In the genomic region with DNA sequence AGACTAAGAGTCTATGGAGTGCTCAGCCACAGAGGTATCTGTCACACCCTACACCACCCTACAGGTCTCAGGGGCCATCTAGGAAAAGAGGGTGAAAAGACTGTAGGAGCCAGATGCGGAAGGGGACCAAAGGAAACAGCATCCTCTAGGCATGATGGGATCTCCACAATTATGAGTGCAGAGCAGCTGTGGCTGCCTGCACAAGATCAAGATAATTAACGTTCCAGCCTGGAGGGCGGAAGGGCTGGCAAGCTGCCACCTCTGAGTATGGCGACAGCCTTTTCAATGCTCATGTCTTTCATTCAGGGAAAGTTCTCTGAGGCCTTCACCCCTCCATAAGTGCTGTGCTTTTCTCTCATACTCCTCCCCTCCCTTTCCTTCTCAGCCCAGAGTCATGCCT, we compare ENCODE assay signal across 19 mouse cellular contexts. TPM values are rescaled to one million over a fixed set of nuclear protein-coding genes. Genes with fewer than 3 reads are reported as not detected.
DNase-seq lines count a peak whose midpoint lies in the region; ATAC-seq and TF ChIP-seq lines count a peak whose summit lies in the region.
"Had no signal": no experiment of that assay in that cellular context is flagged by ENCODE, and none has a peak within 500 bp of the region (broad histone marks: within the 10 kb centered on the region; RNA-seq: fewer than 3 reads in every experiment).

No protein-coding gene starts in this region.

- no peak overlapping the region for H3K4me3 ChIP-seq in hindbrain, embryonic 11.5 days (ENCODE audit: low read depth, low read length)
- no peak overlapping the region for H3K4me3 ChIP-seq in hindbrain, embryonic 13.5 days
- no peak overlapping the region for H3K4me3 ChIP-seq in midbrain, postnatal 0 days (ENCODE audit: low read depth, low read length)
- H3K4me3 ChIP-seq in midbrain, embryonic 11.5 days (ENCODE audit: low read depth, low read length), result no peak overlapping the region
- H3K4me3 ChIP-seq in hindbrain, postnatal 0 days (ENCODE audit: low read length), result no peak overlapping the region
- H3K4me3 ChIP-seq: heart, embryonic 13.5 days; hindbrain, embryonic 15.5 days; kidney, embryonic 15.5 days; liver, embryonic 15.5 days had no signal

- H3K9ac ChIP-seq in hindbrain, embryonic 11.5 days (ENCODE audit: low read depth, low read length), result no peak overlapping the region
- no peak overlapping the region for H3K9ac ChIP-seq in hindbrain, embryonic 13.5 days
- H3K9ac ChIP-seq in midbrain, postnatal 0 days (replicated peaks; ENCODE audit: low read length, poor library complexity, severe bottlenecking), result no peak overlapping the region
- H3K9ac ChIP-seq in midbrain, embryonic 11.5 days (ENCODE audit: low read length), result no peak overlapping the region
- no peak overlapping the region for H3K9ac ChIP-seq in hindbrain, postnatal 0 days (replicated peaks; ENCODE audit: low read length)
- H3K9ac ChIP-seq: heart, embryonic 13.5 days; hindbrain, embryonic 15.5 days; kidney, embryonic 15.5 days; liver, embryonic 15.5 days had no signal

- no peak overlapping the region for H3K4me2 ChIP-seq in hindbrain, embryonic 11.5 days (replicated peaks; ENCODE audit: low read depth, low read length)
- H3K4me2 ChIP-seq in hindbrain, embryonic 13.5 days, result no peak overlapping the region
- H3K4me2 ChIP-seq in midbrain, postnatal 0 days (ENCODE audit: low read depth, low read length, poor library complexity, severe bottlenecking), result no peak overlapping the region
- no peak overlapping the region for H3K4me2 ChIP-seq in midbrain, embryonic 11.5 days
- H3K4me2 ChIP-seq in hindbrain, postnatal 0 days (ENCODE audit: low read depth, low read length), result no peak overlapping the region
- H3K4me2 ChIP-seq: heart, embryonic 13.5 days; hindbrain, embryonic 15.5 days; kidney, embryonic 15.5 days; liver, embryonic 15.5 days had no signal

- ATAC-seq in hindbrain, embryonic 11.5 days (ENCODE audit: low FRiP score), result no peak
- no peak for ATAC-seq in hindbrain, embryonic 13.5 days (ENCODE audit: low FRiP score)
- no peak for ATAC-seq in midbrain, postnatal 0 days (ENCODE audit: low FRiP score)
- ATAC-seq in midbrain, embryonic 11.5 days (ENCODE audit: low FRiP score), result no peak
- no peak for ATAC-seq in hindbrain, postnatal 0 days

- peak; percentile 18 for DNase-seq in hindbrain, embryonic 11.5 days (ENCODE audit: low spot score)
- DNase-seq in midbrain, postnatal 0 days (ENCODE audit: low spot score), result peak; percentile 34
- no peak for DNase-seq in midbrain, embryonic 11.5 days (ENCODE audit: low spot score, missing footprints)
- peak; percentile 35 for DNase-seq in brain, adult 2 months (ENCODE audit: low read depth, low spot score)
- DNase-seq in hindbrain, postnatal 0 days (ENCODE audit: low spot score), result peak; percentile 55
- no peak for DNase-seq in ovary, adult 18-20 months (ENCODE audit: low spot score)
- no peak for DNase-seq in lung, adult 18-20 months
- DNase-seq: cerebellum, adult 2 months; gastrocnemius, postnatal 25 days; left cerebral cortex, postnatal 4 days; right cerebral cortex, postnatal 25 days had no signal

- no peaks in the 10 kb centered on the region for H3K36me3 ChIP-seq in hindbrain, embryonic 11.5 days (ENCODE audit: control insufficient read depth, insufficient read depth, low read length)
- H3K36me3 ChIP-seq in hindbrain, embryonic 13.5 days, result no peaks in the 10 kb centered on the region
- no peaks in the 10 kb centered on the region for H3K36me3 ChIP-seq in midbrain, postnatal 0 days (ENCODE audit: insufficient read depth, low read length)
- no peaks in the 10 kb centered on the region for H3K36me3 ChIP-seq in midbrain, embryonic 11.5 days (ENCODE audit: control insufficient read depth, insufficient read depth, low read length)
- H3K36me3 ChIP-seq in hindbrain, postnatal 0 days (ENCODE audit: insufficient read depth, low read length), result no peaks in the 10 kb centered on the region
- H3K36me3 ChIP-seq: heart, embryonic 13.5 days; hindbrain, embryonic 15.5 days; kidney, embryonic 15.5 days; liver, embryonic 15.5 days had no signal

- H3K27ac ChIP-seq in hindbrain, embryonic 11.5 days (ENCODE audit: low read depth, low read length), result no peak overlapping the region
- H3K27ac ChIP-seq in hindbrain, embryonic 13.5 days, result no peak overlapping the region
- H3K27ac ChIP-seq in midbrain, postnatal 0 days (ENCODE audit: low read depth, low read length), result no peak overlapping the region
- H3K27ac ChIP-seq in midbrain, embryonic 11.5 days (ENCODE audit: low read depth, low read length), result no peak overlapping the region
- H3K27ac ChIP-seq in hindbrain, postnatal 0 days, result no peak overlapping the region
- H3K27ac ChIP-seq: heart, embryonic 13.5 days; hindbrain, embryonic 15.5 days; kidney, embryonic 15.5 days; liver, embryonic 15.5 days had no signal

- no peaks in the 10 kb centered on the region for H3K4me1 ChIP-seq in hindbrain, embryonic 11.5 days (replicated peaks; ENCODE audit: control insufficient read depth, insufficient read depth, low read length)
- H3K4me1 ChIP-seq in hindbrain, embryonic 13.5 days (replicated peaks), result no peaks in the 10 kb centered on the region
- no peaks in the 10 kb centered on the region for H3K4me1 ChIP-seq in midbrain, postnatal 0 days (ENCODE audit: insufficient read depth, low read length)
- H3K4me1 ChIP-seq in midbrain, embryonic 11.5 days (ENCODE audit: control insufficient read depth, insufficient read depth, low read length), result no peaks in the 10 kb centered on the region
- no peaks in the 10 kb centered on the region for H3K4me1 ChIP-seq in hindbrain, postnatal 0 days (ENCODE audit: insufficient read depth, low read length)
- H3K4me1 ChIP-seq: hindbrain, embryonic 15.5 days; kidney, embryonic 15.5 days; liver, embryonic 15.5 days had no signal

- H3K9me3 ChIP-seq in hindbrain, embryonic 11.5 days (ENCODE audit: control insufficient read depth, low read length), result no peaks in the 10 kb centered on the region
- no peaks in the 10 kb centered on the region for H3K9me3 ChIP-seq in hindbrain, embryonic 13.5 days
- no peaks in the 10 kb centered on the region for H3K9me3 ChIP-seq in midbrain, postnatal 0 days (ENCODE audit: low read length)
- no peaks in the 10 kb centered on the region for H3K9me3 ChIP-seq in midbrain, embryonic 11.5 days (ENCODE audit: control insufficient read depth, low read length)
- H3K9me3 ChIP-seq in hindbrain, postnatal 0 days (ENCODE audit: low read length), result no peaks in the 10 kb centered on the region
- H3K9me3 ChIP-seq: heart, embryonic 13.5 days; hindbrain, embryonic 15.5 days; kidney, embryonic 15.5 days; liver, embryonic 15.5 days had no signal

- H3K27me3 ChIP-seq in hindbrain, embryonic 11.5 days (ENCODE audit: control insufficient read depth, insufficient read depth, low read length), result no peaks in the 10 kb centered on the region
- H3K27me3 ChIP-seq in hindbrain, embryonic 13.5 days, result no peaks in the 10 kb centered on the region
- H3K27me3 ChIP-seq in midbrain, postnatal 0 days (ENCODE audit: insufficient read depth, low read length), result no peaks in the 10 kb centered on the region
- H3K27me3 ChIP-seq in midbrain, embryonic 11.5 days (ENCODE audit: control insufficient read depth, insufficient read depth, low read length), result no peaks in the 10 kb centered on the region
- H3K27me3 ChIP-seq in hindbrain, postnatal 0 days (ENCODE audit: insufficient read depth, low read length), result no peaks in the 10 kb centered on the region
- H3K27me3 ChIP-seq: heart, embryonic 13.5 days; hindbrain, embryonic 15.5 days; kidney, embryonic 15.5 days; liver, embryonic 15.5 days had no signal

- WGBS in hindbrain, embryonic 11.5 days, result 64% methylated on average over 4 of the region's 4 CpGs
- 40% methylated on average over 4 of the region's 4 CpGs for WGBS in hindbrain, embryonic 13.5 days
- 42% methylated on average over 4 of the region's 4 CpGs for WGBS in midbrain, postnatal 0 days
- 72% methylated on average over 4 of the region's 4 CpGs for WGBS in midbrain, embryonic 11.5 days
- 29% methylated on average over 4 of the region's 4 CpGs for WGBS in hindbrain, postnatal 0 days

- TF ChIP-seq CTCF in midbrain, postnatal 0 days (IDR thresholded peaks at IDR 0.05), result no peak
- no peak for TF ChIP-seq CTCF in hindbrain, postnatal 0 days (IDR thresholded peaks at IDR 0.05; ENCODE audit: low read depth)

RNA-seq across cellular contexts. Expression of gene Adam30, which starts 1.1 kb away (rescaled TPM):
- polyA plus RNA-seq in hindbrain, embryonic 11.5 days (2014; fragmentation: Nextera tagmentation; extraction: Ambion mirVana), result not detected in 2 replicates
- 0.05 TPM in 1 of 2 replicates, not detected in the other for polyA plus RNA-seq in hindbrain, embryonic 13.5 days (2015; fragmentation: Nextera tagmentation; extraction: Ambion mirVana)
- not detected in 2 replicates for total RNA-seq in midbrain, postnatal 0 days (2014; rRNA removed)
- not detected in 2 replicates for polyA plus RNA-seq in midbrain, postnatal 0 days (2015; fragmentation: Nextera tagmentation; extraction: Ambion mirVana)
- polyA plus RNA-seq in midbrain, embryonic 11.5 days (2014; fragmentation: Nextera tagmentation; extraction: Ambion mirVana), result not detected in 2 replicates
- 0.10 TPM in 1 of 2 replicates, not detected in the other for total RNA-seq in hindbrain, postnatal 0 days (2014; rRNA removed)
- not detected in 2 replicates for polyA plus RNA-seq in hindbrain, postnatal 0 days (2015; fragmentation: Nextera tagmentation; extraction: Ambion mirVana)
- total RNA-seq: gastrocnemius, postnatal 25 days; layer of hippocampus, postnatal 14 days; left cerebral cortex, postnatal 4 days had no signal
- polyA plus RNA-seq: C2C12; cerebellum, adult 2 months; heart, embryonic 13.5 days; hindbrain, embryonic 15.5 days; kidney, embryonic 15.5 days; liver, embryonic 15.5 days; thymus, postnatal 0 days had no signal

Comparison
In these comparisons a context has a peak if more than half of its experiments do, and no peak if none do; other contexts are left out.
1. DNase-seq: peak in hindbrain, embryonic 11.5 days (single experiment), midbrain, postnatal 0 days (single experiment), brain, adult 2 months (single experiment) and hindbrain, postnatal 0 days (single experiment); none in midbrain, embryonic 11.5 days (single experiment), ovary, adult 18-20 months (single experiment) and lung, adult 18-20 months (0 of 2).